ENCODE assay signal across 9 mouse cellular contexts in genomic region chr1:136306424-136306823, GRCm38 (mm10). TPM values are rescaled to one million over a fixed set of nuclear protein-coding genes. Genes with fewer than 3 reads are reported as not detected.
DNase-seq lines count a peak whose midpoint lies in the region; ATAC-seq and TF ChIP-seq lines count a peak whose summit lies in the region.
"Had no signal": no experiment of that assay in that cellular context is flagged by ENCODE, and none has a peak within 500 bp of the region (broad histone marks: within the 10 kb centered on the region; RNA-seq: fewer than 3 reads in every experiment).

No protein-coding gene starts in this region.

- DNase-seq in cerebellum, postnatal 4 days (ENCODE audit: low spot score in 2 of 2): no peak
- DNase-seq in liver, embryonic 13.5 days: no peak
- no peak for DNase-seq in liver, embryonic 11.5 days (ENCODE audit: low spot score)
- peak; percentile 12 for DNase-seq in adrenal gland, postnatal 25 days
- DNase-seq in forelimb bud, embryonic 11.5 days (ENCODE audit: low read depth, low spot score): peak; percentile 12
- DNase-seq in lung, postnatal 0 days (ENCODE audit: low spot score): peak; percentile 73

- TF ChIP-seq CTCF in lung, postnatal 0 days (IDR thresholded peaks at IDR 0.05): peak; percentile 75

- H3K27me3 ChIP-seq in liver, embryonic 13.5 days: no peaks in the 10 kb centered on the region
- H3K27me3 ChIP-seq in liver, embryonic 11.5 days (replicated peaks; ENCODE audit: control insufficient read depth, insufficient read depth, low read length): no peaks in the 10 kb centered on the region
- H3K27me3 ChIP-seq in lung, postnatal 0 days (replicated peaks; ENCODE audit: insufficient read depth, low read length): no peaks in the 10 kb centered on the region
- H3K27me3 ChIP-seq: lung, embryonic 15.5 days had no signal

- 67% methylated on average over 3 of the region's 3 CpGs for WGBS in liver, embryonic 13.5 days (ENCODE audit: insufficient replicate concordance)
- WGBS in liver, embryonic 11.5 days: 86% methylated on average over 3 of the region's 3 CpGs
- WGBS in lung, postnatal 0 days: 75% methylated on average over 3 of the region's 3 CpGs

- no peaks in the 10 kb centered on the region; the same call in 1 of the 2 replicates for H3K4me1 ChIP-seq in liver, embryonic 13.5 days (replicated peaks)
- H3K4me1 ChIP-seq in liver, embryonic 11.5 days (replicated peaks; ENCODE audit: control insufficient read depth, insufficient read depth, low read length): no peaks in the 10 kb centered on the region
- no peaks in the 10 kb centered on the region for H3K4me1 ChIP-seq in lung, postnatal 0 days (ENCODE audit: insufficient read depth, low read depth, low read length)
- H3K4me1 ChIP-seq: lung, embryonic 15.5 days had no signal

- H3K4me2 ChIP-seq in liver, embryonic 13.5 days: no peak overlapping the region
- no peak overlapping the region for H3K4me2 ChIP-seq in liver, embryonic 11.5 days
- H3K4me2 ChIP-seq in lung, postnatal 0 days (replicated peaks; ENCODE audit: low read depth, low read length): no peak overlapping the region
- H3K4me2 ChIP-seq: lung, embryonic 15.5 days had no signal

- TF ChIP-seq EP300 in lung, postnatal 0 days (IDR thresholded peaks at IDR 0.05): no peak

- H3K9ac ChIP-seq in liver, embryonic 13.5 days: no peak overlapping the region
- H3K9ac ChIP-seq in liver, embryonic 11.5 days (ENCODE audit: low read depth, low read length): no peak overlapping the region
- no peak overlapping the region for H3K9ac ChIP-seq in lung, postnatal 0 days (replicated peaks; ENCODE audit: low read depth)
- H3K9ac ChIP-seq: lung, embryonic 15.5 days had no signal

- no peak overlapping the region for H3K27ac ChIP-seq in liver, embryonic 13.5 days
- H3K27ac ChIP-seq in liver, embryonic 11.5 days (ENCODE audit: low read depth, low read length): no peak overlapping the region
- H3K27ac ChIP-seq in lung, postnatal 0 days (ENCODE audit: low read length): no peak overlapping the region
- H3K27ac ChIP-seq: lung, embryonic 15.5 days had no signal

- peak; percentile 80 for ATAC-seq in cerebellum, adult (ENCODE audit: insufficient number of reproducible peaks, low FRiP score, low TSS enrichment)
- ATAC-seq in liver, embryonic 13.5 days (ENCODE audit: low read depth): peak; percentile 41; the same call in 1 of the 2 replicates
- no peak for ATAC-seq in liver, embryonic 11.5 days (replicated peaks; ENCODE audit: low FRiP score)
- ATAC-seq in lung, postnatal 0 days: peak; percentile 63
- ATAC-seq in granulocyte monocyte progenitor cell, adult 5-6 weeks (replicated peaks; ENCODE audit: poor library complexity, severe bottlenecking): no peak

- peaks cover 18% of the 10 kb centered on the region for H3K36me3 ChIP-seq in liver, embryonic 13.5 days
- no peaks in the 10 kb centered on the region for H3K36me3 ChIP-seq in liver, embryonic 11.5 days (ENCODE audit: control insufficient read depth, insufficient read depth, low read length)
- H3K36me3 ChIP-seq in lung, postnatal 0 days (ENCODE audit: insufficient read depth, low read length): no peaks in the 10 kb centered on the region
- H3K36me3 ChIP-seq: lung, embryonic 15.5 days had no signal

- H3K4me3 ChIP-seq in liver, embryonic 13.5 days (replicated peaks): no peak overlapping the region
- H3K4me3 ChIP-seq in liver, embryonic 11.5 days (ENCODE audit: low read depth, low read length): no peak overlapping the region
- H3K4me3 ChIP-seq in lung, postnatal 0 days (ENCODE audit: low read depth, low read length): no peak overlapping the region
- H3K4me3 ChIP-seq: lung, embryonic 15.5 days had no signal

- H3K9me3 ChIP-seq in liver, embryonic 13.5 days (replicated peaks): no peaks in the 10 kb centered on the region
- no peaks in the 10 kb centered on the region for H3K9me3 ChIP-seq in liver, embryonic 11.5 days (ENCODE audit: control insufficient read depth, low read length)
- no peaks in the 10 kb centered on the region for H3K9me3 ChIP-seq in lung, postnatal 0 days (ENCODE audit: low read length)
- H3K9me3 ChIP-seq: lung, embryonic 15.5 days had no signal

RNA-seq across cellular contexts. Expression of gene Camsap2, which starts 39.5 kb away (rescaled TPM):
- polyA plus RNA-seq in liver, embryonic 13.5 days (2015; fragmentation: Nextera tagmentation; extraction: Ambion mirVana): 5.8 and 7.0 TPM in 2 replicates
- 12.4 and 13.2 TPM in 2 replicates for polyA plus RNA-seq in liver, embryonic 11.5 days (2014; fragmentation: Nextera tagmentation; extraction: Ambion mirVana)
- 39.4 and 46.0 TPM in 2 replicates for total RNA-seq in adrenal gland, postnatal 25 days (2021)
- 7.7 and 9.3 TPM in 2 replicates for polyA plus RNA-seq in lung, postnatal 0 days (2015; fragmentation: Nextera tagmentation; extraction: Ambion mirVana)
- total RNA-seq in granulocyte monocyte progenitor cell, adult 5-6 weeks (2014; fragmentation: Nextera tagmentation): 3.3 and 4.6 TPM in 2 replicates
- total RNA-seq in granulocyte monocyte progenitor cell, adult 5-6 weeks (2017): 6.1 and 9.6 TPM in 2 replicates

RNA-seq across cellular contexts. Expression of gene Gpr25, which starts 45.8 kb away (rescaled TPM):
- not detected in 2 replicates for polyA plus RNA-seq in liver, embryonic 13.5 days (2015; fragmentation: Nextera tagmentation; extraction: Ambion mirVana)
- not detected in 2 replicates for polyA plus RNA-seq in liver, embryonic 11.5 days (2014; fragmentation: Nextera tagmentation; extraction: Ambion mirVana)
- total RNA-seq in adrenal gland, postnatal 25 days (2021): not detected in 2 replicates
- not detected in 2 replicates for polyA plus RNA-seq in lung, postnatal 0 days (2015; fragmentation: Nextera tagmentation; extraction: Ambion mirVana)
- total RNA-seq in granulocyte monocyte progenitor cell, adult 5-6 weeks (2014; fragmentation: Nextera tagmentation): not detected in 2 replicates
- not detected in 2 replicates for total RNA-seq in granulocyte monocyte progenitor cell, adult 5-6 weeks (2017)
- polyA plus RNA-seq: lung, embryonic 15.5 days had no signal

Comparison
In these comparisons a context has a peak if more than half of its experiments do, and no peak if none do; other contexts are left out.
1. ATAC-seq: peak in cerebellum, adult (single experiment), liver, embryonic 13.5 days (single experiment) and lung, postnatal 0 days (single experiment); none in liver, embryonic 11.5 days (single experiment) and granulocyte monocyte progenitor cell, adult 5-6 weeks (single experiment).
2. DNase-seq: peak in adrenal gland, postnatal 25 days (single experiment), forelimb bud, embryonic 11.5 days (single experiment) and lung, postnatal 0 days (single experiment); none in cerebellum, postnatal 4 days (0 of 2), liver, embryonic 13.5 days (single experiment) and liver, embryonic 11.5 days (single experiment).